Mouse (Mus musculus) lung, postnatal 0 days (tissue): ENCODE results near the gene Jagn1.
A peak's percentile ranks its signal among the peaks of the same experiment; 100 is the strongest.

Experiments used
- CTCF ChIP-seq: IDR thresholded peaks from 2 replicates; pipeline ENCODE4 v1.5.1; 2016; ENCODE audit warnings: antibody characterized with exemption, mild to moderate bottlenecking
- EP300 ChIP-seq: IDR thresholded peaks from 2 replicates; pipeline ENCODE4 v1.6.1; 2016; ENCODE audit warnings: antibody characterized with exemption, mild to moderate bottlenecking, control low read depth

GRCm38 (mm10) chr6:113483729-113484128, 41.4 kb downstream of the Jagn1 start:
- TF ChIP-seq EP300 (no peak), CTCF (peak; percentile 29)
